Mouse (Mus musculus) gastrocnemius, adult 18-20 months (tissue): Measurements from ENCODE around the gene Olfr1391. TPM values are rescaled to one million over a fixed set of nuclear protein-coding genes. Genes with fewer than 3 reads are reported as not detected.
"Not testable (repeated sequence)": the region's sequence is repeated elsewhere in the genome, so short reads cannot be mapped to it uniquely, and the experiment has no call there.

Source experiments
- DNase-seq: peaks from one replicate; pipeline ENCODE4 v3.0.0; 2021; ENCODE audit warnings: low spot score
- long read RNA-seq, 2 experiments: library from polyadenylated mRNA; stranded (forward); transcript quantifications; one replicate each; pipeline ENCODE4 v2.0.0; 2021
- total RNA-seq, 2 experiments: library from RNA; stranded (reverse); gene quantifications; 2 replicates each; pipeline ENCODE4 v1.2.3; 2021

The Olfr1391 gene
- not detected for total RNA-seq
- long read RNA-seq, experiment 1: 0 reads
- long read RNA-seq, experiment 2: 0 reads

- no peak for DNase-seq
Measured at GRCm38 (mm10) chr11:49322442-49322841, at the start of gene Olfr1391. Gene Olfr1391 (plus strand): TSS chr11:49322742.

DNA sequence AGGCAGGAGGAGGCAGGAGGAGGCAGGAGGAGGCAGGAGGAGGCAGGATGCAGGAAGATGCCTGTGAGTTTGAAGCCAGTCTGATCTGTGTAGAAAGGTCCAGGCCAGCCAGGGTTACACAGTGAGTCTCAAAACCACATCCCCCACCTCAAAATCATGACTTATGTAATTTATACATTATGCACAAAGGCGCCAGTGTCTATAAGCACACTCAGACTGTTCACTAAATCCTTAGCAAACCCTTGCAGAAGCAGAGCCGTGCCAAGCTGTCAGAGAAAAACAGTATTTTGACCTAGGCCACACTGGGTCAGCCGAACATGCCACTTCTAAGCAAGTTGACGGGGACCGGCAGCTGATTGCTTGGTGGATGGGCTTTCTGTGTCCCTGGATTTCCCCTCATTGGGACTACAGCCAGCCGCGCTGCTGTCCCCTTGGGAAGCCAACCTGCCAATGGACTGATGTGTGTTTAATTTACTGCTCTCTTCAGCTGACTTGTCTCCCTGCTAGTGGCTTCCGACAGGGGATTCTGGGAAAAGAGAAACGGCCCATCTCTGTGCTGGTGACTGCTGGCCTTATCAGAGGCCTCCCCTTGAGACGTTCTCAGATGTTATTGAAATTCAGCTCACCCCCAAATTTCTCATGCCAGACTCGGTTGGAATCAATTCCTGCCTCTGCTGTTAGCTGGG, 48.6 kb upstream of the Olfr1391 start:
- DNase-seq: no peak

- DNase-seq: no peak
Measured at GRCm38 (mm10) chr11:49278222-49278621, 44.3 kb upstream of the Olfr1391 start, which contains the start of gene Olfr1393. Gene Olfr1393 (plus strand): TSS chr11:49278304.

GRCm38 (mm10) chr11:49284982-49285381, 37.6 kb upstream of the Olfr1391 start, which contains the start of gene Olfr1392:
Gene Olfr1392 (plus strand): TSS chr11:49285282.
- not testable (repeated sequence) for DNase-seq

DNA sequence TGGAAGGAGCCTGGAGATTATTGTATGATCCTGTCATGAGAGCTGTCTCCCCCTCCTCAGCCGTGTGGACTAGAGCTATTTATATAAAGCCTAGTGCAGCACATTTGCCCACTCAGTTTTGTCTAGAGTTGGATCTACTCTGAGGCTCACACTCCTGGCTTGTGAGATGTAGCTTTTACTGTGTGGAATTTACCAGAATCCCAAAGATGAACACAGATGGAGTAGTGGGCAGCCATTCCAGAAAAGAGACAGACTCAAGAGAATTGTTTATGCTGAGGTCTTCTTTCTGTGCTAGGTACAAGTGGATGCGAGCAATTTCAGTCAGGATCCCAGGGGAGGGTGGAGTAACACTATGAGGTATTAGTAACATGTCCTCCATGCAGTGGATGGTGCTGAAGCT, 35.3 kb upstream of the Olfr1391 start:
- DNase-seq: no peak

GRCm38 (mm10) chr11:49292777-49293176, 29.8 kb upstream of the Olfr1391 start:
- no peak for DNase-seq

GRCm38 (mm10) chr11:49304441-49304840, 18.1 kb upstream of the Olfr1391 start, which contains the start of gene Olfr10:
Gene Olfr10 (plus strand): TSS chr11:49304741.
- no peak for DNase-seq

- not testable (repeated sequence) for DNase-seq
Measured at GRCm38 (mm10) chr11:49308547-49308946, 14.0 kb upstream of the Olfr1391 start.

DNA sequence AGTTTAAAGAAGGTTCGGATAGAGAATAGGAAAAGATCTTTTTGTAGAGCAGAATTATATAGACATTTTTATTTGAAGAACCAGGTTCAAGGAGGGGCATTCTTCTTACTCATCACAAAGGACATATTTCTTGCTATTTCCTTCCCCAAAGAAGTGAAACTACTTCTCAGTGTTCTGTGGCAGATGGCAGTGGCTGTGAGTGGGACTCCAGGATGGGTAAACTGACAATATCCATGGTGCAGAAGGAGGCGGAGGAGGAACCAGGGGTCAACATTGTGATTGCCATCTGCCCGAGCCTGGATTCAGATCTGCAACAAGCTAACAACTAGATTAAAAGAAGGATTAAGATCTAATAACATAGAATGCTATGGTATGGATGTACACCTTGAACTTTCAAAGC, 4.2 kb downstream of the Olfr1391 start:
- DNase-seq: no peak

GRCm38 (mm10) chr11:49329686-49330085, 7.1 kb downstream of the Olfr1391 start:
- no peak for DNase-seq

DNA sequence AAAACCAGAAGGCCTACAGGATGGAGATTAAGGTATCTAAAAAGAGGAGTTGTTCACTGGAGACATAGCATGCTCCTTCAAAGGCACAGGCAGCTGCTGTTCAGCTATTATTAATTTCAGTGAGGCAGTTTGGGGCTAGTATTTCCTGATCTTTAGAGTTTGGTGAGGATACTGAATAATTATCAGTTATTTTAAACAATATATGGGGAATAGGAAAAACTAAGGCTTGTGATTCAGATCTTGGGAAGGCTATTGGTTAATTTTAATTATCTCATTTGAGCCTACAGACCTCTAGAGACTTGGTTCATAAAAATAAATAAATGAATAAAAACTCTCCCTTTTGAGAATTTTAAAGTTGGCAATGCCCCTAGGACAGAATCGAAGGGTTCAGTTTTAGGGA, 12.3 kb downstream of the Olfr1391 start, which contains the start of gene Olfr1390:
TSS of gene Olfr1390 (plus strand) at position 301 of the 400 bp plus-strand sequence.
- DNase-seq: no peak

DNA sequence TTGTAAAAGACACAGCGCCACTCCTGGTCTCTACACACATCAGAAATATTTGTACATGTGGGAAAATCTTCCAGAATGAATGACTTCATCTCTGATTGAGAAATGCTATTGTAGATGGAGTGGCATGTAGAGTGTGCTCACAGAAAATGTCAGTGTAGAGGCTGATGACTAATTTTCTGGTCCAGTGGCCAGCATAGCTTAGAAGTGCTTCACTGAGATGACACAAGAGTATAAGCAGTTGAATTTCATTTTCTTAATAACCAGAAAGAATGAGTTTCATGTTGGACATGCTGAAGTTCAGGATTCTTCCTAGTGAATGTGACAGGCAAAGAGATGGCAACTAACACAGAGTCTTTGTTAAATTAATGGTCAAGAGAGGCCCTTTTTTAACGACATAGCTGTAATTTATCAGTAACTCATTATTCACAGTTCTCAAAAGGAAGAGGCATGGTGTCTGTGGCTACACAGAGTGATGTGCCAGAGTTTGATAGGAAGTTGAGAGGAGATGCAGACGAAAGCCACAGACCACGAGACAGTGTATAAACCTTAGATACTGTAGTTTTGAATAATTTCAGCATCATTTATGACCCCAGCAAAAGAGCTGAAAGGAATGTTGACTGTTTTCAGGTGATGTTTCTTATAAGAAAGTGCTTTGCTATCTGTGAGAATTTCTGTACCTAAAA, 14.7 kb downstream of the Olfr1391 start:
- DNase-seq: no peak

Other genes starting within 250 kb of the Olfr1391 start
- 1 to 10 TPM; 1.1 to 2.3 TPM for gene Ifi47, start 246.2 kb upstream of the Olfr1391 start, total RNA-seq
- not detected for gene Olfr1396, start 207.9 kb upstream of the Olfr1391 start, total RNA-seq
- not detected for gene Olfr1395, start 180.5 kb upstream of the Olfr1391 start, total RNA-seq
- not detected for gene Olfr1394, start 168.4 kb upstream of the Olfr1391 start, total RNA-seq
- 1 to 10 TPM; 1.1 to 1.8 TPM for gene Btnl9, start 135.6 kb upstream of the Olfr1391 start, total RNA-seq
- 10 to 100 TPM; 27.4 to 28.3 TPM for gene Zfp62, start 119.5 kb upstream of the Olfr1391 start, total RNA-seq
- 10 to 100 TPM; 41.0 to 49.9 TPM for gene Mgat1, start 78.6 kb upstream of the Olfr1391 start, total RNA-seq
- gene Olfr1393, start 44.4 kb upstream of the Olfr1391 start, total RNA-seq: under 1 TPM in 1 of 2 experiments, not detected in 1; 0.09 TPM
- not detected for gene Olfr1392, start 37.5 kb upstream of the Olfr1391 start, total RNA-seq
- gene Olfr10, start 18.0 kb upstream of the Olfr1391 start, total RNA-seq: not detected
- gene Olfr1390, start 12.4 kb downstream of the Olfr1391 start, total RNA-seq: not detected
- not detected for gene Olfr1389, start 100.3 kb downstream of the Olfr1391 start, total RNA-seq
- gene Olfr1388, start 113.9 kb downstream of the Olfr1391 start, total RNA-seq: under 1 TPM in 1 of 2 experiments, not detected in 1; 0.07 TPM
- gene Olfr1387, start 132.6 kb downstream of the Olfr1391 start, total RNA-seq: not detected
- gene Olfr1386, start 142.3 kb downstream of the Olfr1391 start, total RNA-seq: not detected
- not detected for gene Olfr1385, start 166.3 kb downstream of the Olfr1391 start, total RNA-seq
- gene Olfr1384, start 184.0 kb downstream of the Olfr1391 start, total RNA-seq: not detected
- under 1 TPM in 1 of 2 experiments, not detected in 1; 0.30 TPM for gene Olfr1383, start 196.9 kb downstream of the Olfr1391 start, total RNA-seq
- gene Olfr1382, start 205.5 kb downstream of the Olfr1391 start, total RNA-seq: not detected
- not detected for gene Olfr1381, start 220.7 kb downstream of the Olfr1391 start, total RNA-seq
- gene Olfr1380, start 234.1 kb downstream of the Olfr1391 start, total RNA-seq: not detected